Mouse (Mus musculus) induced T-regulatory cell, adult 2 months (primary cell): ENCODE measurements around the gene Lrig2.
"Not testable (repeated sequence)": the region's sequence is repeated elsewhere in the genome, so short reads cannot be mapped to it uniquely, and the experiment has no call there.

Experiments
- DNase-seq: peaks from one replicate; pipeline ENCODE4 v3.0.0-alpha.2; 2012; ENCODE audit warnings: low read depth

The Lrig2 gene

DNA sequence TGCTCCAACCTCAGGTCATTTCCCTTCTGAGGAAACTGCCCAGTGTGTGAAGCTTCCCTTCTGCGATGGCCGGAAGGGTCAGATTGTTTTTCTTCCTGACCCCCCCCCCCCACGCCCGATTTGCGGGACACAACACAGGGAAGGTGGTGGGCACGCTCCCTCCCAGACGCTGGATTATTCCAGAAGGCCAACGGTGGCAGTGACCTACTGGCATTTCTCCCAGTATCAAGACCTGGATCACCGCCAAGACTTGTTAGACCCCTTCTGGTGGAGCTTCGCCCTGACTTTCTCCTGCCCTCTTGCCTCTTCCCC, 79.9 kb downstream of the Lrig2 start:
- no peak for DNase-seq

DNA sequence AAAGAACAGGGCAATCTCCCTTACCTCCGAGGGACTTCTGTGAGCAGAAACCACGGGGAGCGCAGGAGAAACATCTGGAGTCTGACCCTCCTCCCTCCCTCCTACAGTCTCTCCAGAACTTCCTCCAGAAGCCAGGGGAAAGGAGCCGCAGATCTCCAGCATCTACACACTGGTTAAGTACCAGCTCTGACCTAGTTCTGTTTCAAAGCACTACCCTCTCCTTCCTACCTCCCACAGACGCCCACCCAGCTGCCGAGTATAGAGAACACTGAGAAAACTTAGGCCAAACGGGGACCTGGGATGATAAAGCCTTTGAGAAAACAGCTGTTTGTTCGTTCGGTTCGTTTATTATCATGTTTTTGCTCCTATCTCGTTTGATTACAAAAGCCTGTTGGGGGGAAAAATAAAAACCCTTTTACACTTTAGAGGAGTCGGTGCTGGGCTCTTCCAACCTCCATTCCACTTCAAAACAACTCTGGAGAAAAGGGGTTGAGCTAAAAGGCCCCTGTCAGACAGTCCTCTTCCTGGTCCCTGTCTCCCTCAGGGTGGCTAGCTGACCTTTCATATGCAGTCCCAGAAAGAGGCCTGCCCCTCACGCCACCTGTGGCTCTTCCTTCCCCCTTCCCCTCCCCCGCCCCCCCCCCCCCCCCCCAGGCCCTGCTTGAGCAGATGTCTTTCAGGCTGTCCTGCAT, 80.4 kb downstream of the Lrig2 start:
- no peak for DNase-seq

DNA sequence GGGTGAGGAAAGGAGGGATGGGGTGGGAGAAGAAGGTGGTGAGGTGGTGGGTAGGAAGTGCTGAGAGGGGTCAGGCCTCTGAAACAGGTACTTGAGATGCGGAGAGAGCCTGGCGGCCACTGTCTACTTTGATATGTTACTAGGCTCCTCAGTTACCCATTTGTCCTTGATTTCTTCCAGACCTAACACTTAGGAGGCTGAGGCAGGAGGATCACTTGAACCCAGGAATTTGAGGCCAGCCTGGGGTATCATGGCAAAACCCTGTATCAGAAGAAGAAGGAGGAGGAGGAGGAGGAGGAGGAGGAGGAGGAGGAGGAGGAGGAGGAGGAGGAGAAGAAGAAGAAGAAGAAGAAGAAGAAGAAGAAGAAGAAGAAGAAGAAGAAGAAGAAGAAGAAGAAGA, 84.4 kb downstream of the Lrig2 start:
- not testable (repeated sequence) for DNase-seq

DNA sequence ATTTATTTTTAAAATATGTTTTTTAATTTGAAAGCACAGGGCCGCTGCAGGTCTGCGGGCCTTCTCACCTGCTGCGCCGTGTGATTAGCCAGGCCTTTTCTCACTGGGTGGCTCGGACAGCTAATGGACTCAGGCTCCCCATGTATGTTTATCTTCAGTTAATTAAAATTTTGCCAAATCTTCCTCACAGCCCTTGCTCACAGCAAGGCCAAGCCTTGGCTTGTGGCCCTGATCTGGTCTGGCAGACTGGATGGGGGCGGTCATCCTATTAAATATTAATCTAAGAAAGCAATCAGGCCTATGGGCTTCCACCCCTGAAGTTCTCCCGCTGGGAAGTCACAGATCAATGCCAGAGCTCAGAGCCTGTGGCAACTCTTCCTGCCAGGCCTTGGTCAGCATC, 87.4 kb downstream of the Lrig2 start:
- no peak for DNase-seq

DNA sequence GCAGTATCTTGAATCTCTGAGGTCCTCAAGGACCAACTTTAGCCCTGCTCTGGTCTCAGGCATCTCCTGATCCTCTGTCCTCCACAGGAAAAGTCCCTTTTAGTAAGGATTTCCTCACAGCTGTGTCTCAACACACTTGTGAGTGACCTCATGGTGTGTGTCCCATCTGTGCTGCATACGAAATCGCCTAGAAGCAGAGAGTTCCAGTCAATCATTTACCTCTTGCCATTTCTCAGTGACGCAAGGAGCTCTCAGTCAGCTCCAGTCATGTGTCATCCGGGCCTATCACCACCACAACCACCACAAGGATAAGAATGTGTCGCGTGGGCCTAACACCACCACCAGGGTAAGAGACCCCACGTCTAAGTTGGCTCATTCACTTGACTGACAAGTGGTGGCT, 90.8 kb downstream of the Lrig2 start:
- no peak for DNase-seq

DNA sequence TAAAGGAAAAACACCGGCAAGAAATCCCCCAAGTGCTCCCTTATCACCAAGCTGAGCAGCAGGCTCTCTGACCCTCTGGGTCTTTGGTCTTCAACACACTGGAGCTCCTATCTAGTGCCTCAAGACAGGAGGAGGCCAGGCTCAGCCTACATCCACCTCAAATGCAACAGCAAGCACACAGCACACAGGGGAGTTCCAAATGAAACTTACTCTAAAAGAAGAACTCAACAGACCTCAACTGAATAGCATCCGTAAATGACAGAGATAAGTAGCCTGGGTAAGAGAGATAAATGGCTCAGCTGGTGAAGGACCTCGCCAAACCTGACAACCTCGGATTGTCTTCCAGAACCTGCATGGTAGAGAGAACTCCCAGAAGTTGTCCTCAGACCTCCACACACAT, 91.7 kb downstream of the Lrig2 start:
- DNase-seq, result no peak

DNA sequence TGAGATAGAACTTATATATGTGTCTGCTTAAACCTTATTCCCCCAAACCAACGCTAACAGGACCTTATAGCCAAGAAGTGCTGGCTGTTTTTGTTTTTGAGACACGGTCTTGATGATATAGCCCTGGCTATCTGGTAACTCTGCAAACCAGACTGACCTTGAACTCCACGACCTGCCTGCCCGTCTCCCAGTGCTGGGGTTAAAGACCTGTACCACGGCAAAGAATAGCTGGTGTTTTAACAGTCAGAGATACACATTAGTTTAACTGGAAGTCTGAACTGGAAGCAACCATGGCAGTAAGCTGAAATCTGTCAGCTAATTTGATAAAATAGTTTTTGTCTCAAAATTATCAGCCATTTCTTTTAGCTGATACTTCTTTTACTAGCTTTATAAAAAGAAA, 94.9 kb downstream of the Lrig2 start:
- DNase-seq, result no peak

DNA sequence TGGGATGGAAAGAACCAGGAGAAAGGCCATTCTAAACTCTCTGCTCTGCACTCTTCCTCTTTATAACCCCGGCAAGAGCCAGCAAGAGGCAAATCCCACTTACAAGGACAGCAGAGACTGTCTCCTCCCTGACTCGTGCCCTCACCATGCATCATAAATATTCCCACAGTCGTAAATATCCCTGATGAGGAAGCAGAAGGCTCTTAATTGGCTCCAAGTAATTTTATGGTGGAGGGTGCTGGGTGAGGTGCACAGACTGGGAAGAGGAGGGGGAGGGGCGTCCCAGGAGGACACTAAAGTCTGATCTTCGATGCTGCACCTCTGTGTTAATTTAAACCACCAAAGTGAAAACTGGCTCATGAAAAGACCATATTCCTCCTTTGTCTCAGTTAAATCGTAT, 99.2 kb downstream of the Lrig2 start:
- no peak for DNase-seq

DNA sequence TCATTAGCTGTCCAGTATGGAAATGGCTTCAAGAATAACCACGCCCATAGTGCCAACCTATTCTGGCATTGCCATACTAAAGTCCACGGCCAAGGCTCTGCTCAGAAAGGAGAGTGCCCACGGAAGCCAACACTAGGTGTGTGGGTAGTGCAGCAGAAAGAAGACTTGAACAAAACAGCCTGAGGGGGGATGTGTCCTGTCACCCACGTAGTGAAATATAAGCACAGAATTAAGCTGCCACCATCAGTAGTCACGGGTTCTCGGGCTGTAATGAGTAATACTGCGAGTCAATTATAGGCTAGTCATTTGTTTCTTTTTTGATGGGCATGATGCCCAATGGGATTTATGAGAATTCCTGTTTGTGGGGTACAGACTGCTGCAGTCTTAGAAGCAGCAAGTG, 104.2 kb downstream of the Lrig2 start:
- no peak for DNase-seq

DNA sequence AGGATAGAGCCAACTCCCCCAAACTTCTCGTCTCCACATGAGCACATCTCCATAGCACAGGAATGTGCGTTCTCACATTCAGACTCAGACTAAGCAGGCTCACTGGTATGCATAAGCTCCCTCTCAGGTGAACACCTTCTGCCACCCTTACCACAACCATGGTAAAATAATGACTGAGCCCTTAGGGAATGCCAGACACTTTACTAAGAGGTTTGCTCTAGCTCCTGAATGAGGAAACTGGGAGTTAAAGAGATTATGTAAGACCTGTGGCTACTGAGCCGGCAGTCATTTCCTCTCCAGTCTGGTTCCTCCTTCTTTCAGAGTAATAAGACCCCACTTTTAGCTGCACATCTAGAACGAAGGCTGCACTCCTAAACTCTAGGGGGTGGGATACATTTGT, 108.1 kb downstream of the Lrig2 start:
- no peak for DNase-seq

DNA sequence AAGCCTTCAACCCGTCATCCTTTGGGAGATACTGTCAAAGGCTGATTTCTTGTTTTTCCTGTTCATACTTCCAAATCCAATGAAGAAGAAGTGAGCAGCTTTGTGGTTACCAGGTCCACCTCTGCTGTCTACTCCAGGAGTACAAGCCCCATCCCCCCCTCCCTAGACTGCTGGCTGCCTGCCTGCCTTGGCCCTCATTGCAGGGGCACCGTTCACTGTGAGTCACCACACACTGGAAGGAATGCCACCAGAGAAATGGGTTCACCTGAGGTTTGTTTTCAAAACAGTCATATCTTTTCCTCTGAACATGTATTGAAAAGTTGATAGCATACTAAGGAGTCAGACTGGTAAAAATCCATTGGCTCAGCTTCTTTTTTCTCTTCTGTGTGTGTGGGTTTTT, 110.5 kb downstream of the Lrig2 start:
- no peak for DNase-seq

DNA sequence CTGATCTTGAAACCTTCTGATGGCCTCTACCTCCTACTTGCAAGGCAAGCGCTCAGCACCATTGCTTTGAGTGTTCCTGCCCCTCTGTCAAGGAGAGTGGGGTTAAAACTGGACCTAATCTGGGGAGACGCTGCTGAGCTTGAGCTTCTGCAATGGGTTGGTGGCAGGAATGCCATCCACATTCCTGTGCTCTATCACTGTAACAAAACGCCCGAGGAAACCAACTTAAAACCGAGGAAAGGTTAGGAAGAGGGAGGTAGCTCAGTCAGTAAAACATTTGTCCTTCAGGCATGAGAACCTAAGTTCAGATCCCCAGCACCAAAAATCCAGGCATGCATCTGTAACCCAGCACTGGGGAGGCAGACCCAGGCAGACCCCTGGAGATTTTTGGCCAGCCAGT, 111.6 kb downstream of the Lrig2 start:
- no peak for DNase-seq

DNA sequence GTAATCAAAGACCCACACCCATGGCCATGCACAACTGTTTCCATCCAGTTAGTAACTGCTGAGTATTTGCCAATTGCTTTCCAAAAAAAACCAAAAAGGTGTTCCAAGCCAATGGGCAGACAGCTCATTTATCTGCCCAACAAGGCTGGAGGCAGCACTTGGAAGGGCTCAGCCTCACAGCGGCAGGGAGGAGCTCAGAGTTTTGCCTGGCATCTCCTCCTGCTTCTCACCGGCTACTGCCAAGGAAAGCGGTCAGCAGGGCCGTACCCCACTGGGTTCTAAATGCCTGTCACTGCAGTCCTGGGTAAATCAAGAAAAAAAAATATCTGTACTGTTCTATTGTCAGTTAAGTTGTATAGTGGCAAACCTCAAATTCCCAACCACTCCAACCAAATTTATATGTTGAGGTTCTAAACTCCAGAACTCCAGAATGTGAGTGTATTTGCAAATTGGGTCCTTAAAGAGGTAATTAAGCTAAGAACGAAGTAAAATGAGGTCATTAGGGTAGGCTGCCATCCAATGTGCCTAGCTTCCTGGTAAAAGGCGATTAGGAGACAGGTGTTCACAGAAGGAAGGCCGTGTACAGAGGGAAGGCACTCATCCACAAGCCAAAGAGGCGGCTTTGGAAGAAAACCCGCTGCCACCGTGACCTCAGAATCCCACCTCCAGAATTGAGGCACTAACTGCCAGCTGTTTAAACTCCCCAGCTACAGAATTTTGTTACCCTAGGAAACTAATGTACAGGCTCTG, 112.2 kb downstream of the Lrig2 start:
- no peak for DNase-seq

DNA sequence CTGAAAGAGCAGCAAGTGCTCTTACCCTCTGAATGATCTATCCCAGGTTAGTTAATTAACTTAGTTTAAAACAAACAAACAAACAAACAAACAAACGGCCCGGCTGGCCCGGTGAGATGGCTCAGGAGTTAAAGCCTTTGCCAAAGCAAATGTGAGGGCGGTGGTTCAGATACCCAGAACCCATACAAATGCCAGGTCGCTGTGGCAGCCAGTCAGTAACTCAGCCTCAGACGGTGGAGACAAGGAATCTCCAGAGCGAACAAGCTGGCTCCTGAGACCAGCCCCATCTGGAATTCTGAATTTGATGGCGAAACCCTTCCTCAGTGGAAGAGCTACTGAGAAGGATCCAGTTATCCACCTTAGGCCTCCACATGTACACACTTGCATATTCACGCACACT, 114.4 kb downstream of the Lrig2 start:
- no peak for DNase-seq

DNA sequence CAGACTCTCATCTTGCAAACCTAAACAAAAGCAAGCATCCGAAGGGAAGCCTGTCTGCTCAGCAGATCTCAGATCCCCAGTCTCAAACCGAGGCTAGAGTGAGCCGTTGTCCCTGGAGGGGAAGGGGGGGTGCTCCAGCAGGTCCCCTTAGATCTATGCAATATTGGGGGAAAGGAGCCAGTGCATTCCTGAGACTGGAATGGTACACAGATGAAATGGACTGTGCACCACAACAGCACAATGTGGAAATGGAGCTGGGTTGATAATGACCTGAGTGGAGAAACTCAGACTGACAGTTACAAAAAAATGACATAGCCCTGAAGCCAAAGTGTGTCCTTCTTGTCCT, 115.0 kb downstream of the Lrig2 start:
- no peak for DNase-seq

DNA sequence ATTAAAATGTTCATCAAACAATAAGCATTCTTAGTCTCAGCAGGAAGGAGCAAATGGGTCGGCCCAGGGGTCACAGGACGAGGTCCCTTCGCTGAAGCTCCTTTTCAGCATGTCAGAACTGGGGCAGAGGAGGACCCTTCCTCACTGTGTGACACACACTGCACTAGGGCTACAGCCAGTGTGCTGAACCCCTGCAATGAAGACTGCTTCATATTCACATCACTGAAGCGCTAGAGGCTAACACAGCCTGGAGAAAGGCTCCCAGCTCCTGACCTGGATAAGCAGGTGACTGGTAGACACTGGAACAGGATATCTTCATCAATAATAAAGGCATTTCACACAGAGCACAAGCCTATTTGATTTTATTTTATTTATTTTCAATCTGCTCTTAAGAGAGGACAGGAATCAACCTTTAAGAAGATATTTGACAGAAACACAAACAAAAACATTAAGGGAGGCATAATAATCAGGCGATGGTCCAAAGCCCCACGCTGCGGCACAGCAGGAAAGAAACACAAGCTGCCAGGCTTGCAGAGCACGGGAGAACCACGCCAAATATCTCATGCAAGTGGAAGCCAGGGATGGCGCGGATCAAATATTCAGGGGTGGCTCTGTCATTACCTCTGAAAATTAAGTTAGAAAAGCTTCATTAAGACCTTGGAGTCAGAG, 115.5 kb downstream of the Lrig2 start:
- DNase-seq, result no peak

DNA sequence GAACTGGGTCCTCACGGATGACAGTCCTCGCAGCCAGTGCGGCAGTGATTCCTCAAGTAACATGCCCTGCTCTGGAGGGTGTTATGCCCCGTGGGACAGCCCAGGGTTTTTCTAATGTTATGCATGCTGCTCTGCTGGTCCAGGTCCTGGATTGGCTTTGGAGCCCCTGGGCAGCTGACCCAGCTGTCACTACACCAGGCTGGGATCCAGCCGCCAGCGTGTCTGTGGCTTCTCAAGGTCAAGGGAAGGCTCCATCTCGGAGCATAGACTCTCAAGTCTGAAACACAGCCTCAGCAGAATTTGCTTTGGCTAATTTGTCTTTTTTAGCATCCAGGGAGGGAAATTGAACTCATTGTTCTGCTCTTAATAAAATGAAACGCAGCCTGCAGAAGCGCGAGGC, 121.6 kb downstream of the Lrig2 start:
- DNase-seq, result no peak

DNA sequence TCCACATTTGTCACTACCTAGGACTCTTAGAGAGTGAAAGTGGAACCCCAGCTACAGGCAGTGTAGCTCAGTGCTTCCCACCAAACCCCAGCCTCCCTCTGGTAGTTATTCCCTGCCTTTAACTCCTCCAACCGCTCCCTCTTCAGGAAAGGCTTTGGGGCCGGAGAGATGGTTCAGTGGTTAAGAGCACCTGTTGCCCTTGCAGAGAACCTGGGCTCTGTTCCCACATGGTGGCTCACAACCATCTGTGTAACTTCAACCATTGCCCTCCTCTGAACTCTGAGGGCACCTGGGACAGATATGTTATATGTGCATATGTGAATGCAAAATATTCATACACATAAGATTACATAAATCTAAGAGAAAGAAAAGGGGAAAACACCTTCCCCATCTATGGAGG, 122.3 kb downstream of the Lrig2 start:
- no peak for DNase-seq

DNA sequence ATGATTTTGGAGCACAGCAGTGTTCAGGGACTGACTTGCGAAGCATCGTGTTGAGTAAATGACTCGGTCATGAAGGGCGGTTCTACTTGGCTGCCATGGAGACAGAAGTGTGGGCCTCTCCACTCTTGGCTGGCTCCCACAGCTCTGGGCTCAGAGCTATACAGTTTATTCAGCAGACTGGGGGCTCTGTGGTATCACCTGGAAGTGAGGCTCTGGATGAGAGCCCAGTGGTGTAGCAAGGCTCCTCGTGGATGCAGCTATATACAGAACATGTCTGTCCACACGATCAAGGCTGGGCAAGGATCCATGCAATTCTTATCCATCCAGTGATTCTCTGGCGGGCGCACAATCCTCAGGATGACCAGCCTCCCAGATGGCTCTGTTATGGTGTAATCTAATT, 126.1 kb downstream of the Lrig2 start:
- no peak for DNase-seq

DNA sequence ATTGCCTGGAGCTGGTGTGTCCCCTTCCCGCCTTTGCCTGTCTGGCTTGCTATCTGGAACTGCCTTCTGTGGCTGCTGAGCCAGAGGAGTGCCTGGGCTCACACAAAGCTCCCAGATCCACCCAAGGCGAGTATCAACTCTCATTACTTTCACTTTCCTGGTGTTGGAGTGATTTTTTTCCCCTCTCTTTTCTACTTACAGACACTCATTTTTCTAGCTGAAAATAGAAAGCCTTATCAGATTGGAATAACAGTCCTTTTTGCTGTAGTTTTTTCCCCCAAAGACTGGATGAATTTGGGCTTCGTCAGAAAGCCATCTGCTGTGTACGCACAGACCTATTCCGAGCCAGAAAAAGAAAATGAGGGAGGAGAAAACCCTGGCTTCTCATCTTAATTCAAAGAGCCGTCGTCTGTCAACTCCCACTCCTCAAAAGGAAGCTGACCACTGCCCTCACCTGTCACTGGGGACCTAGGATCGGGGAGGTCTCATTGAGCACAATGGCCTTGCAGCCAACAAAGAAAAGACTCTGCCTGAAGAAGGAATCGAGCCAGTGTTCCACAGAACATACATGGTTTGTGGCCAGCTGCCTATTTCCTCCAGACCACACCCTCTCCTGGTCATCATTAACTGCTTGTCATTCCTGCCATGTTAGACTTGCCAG, 127.9 kb downstream of the Lrig2 start:
- DNase-seq, result no peak

DNA sequence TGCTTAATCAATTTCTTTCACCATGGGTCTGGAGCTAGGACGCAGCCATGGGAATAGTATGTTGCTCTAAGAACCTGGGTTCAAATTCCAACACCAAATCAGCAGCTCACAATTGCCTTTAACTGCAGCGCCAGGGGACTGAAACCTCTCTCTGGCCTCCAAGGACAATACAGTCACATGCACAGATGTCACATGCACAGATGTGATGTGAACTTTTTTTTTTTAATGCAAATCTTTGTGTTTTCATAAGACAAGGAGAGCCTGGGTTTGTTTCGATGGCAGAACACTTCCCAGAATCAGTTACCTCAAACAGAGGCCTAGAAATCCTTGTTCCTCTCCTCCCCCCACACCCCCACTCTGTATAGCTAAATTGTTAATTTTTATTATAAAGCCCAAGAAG, 133.5 kb downstream of the Lrig2 start:
- no peak for DNase-seq

DNA sequence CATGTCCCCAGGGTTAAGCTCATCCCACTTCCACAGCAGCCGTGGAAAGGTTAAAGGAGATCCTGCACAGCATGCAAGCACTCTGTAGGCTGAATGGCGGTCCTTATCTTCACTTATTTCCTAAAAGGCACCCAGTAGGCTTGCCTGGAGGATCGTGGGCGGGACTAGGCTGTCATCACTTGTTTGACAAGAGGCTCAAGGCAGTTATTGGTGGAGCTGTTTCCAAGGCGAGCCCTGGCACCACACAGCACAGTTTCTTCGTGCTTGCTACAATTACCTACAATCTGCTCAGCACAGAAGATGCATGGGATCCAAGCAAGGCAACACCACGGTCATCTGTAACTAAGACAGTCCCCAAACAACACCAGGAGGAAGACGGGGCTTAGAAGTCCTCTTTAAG, 137.8 kb downstream of the Lrig2 start:
- no peak for DNase-seq

DNA sequence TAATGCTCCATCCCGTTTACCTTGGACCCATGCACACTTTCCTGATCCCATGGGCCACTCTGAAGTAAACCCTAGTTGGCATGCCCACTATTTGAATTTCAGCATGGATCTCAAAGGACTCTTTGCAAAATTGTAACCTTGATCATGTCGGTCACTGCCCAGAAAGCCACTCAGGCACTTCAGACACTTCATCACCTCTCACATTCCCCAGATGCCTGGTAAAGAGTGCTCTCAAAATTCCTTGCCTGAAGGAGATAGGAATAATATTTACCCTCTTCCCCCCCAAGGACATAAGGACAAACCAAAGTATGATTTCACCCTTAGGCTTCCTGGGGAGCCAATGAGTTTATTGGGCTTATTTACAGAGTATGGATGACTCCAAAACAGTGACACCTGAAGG, 139.3 kb downstream of the Lrig2 start:
- no peak for DNase-seq
